Mouse (Mus musculus) kidney, postnatal 0 days (tissue): Measurements from ENCODE around the gene Scfd1. TPM values are rescaled to one million over a fixed set of nuclear protein-coding genes. Genes with fewer than 3 reads are reported as not detected.

Experiments used
- ATAC-seq: fragments of 200-750 bp; cut with Nextera tagmentation; replicated peaks from 2 replicates; pipeline ENCODE4 v1.8.0; 2017; ENCODE audit warnings: low read depth, moderate number of reproducible peaks, moderate TSS enrichment, moderate library complexity; ENCODE audit not compliant: low FRiP score
- DNase-seq: peaks from one replicate; pipeline ENCODE4 v3.0.0-alpha.2; 2016; ENCODE audit warnings: low spot score
- H3K27ac ChIP-seq: fragments of 300-500 bp; sonication (generic); 2 replicates; pipeline ENCODE4 v1.5.1; 2014; ENCODE audit warnings: mild to moderate bottlenecking
- H3K27me3 ChIP-seq: fragments of 300-500 bp; sonication (generic); 2 replicates; pipeline ENCODE4 v1.6.1; 2014; ENCODE audit warnings: low read length, mixed read lengths; ENCODE audit not compliant: insufficient read depth
- H3K36me3 ChIP-seq: fragments of 300-500 bp; sonication (generic); 2 replicates; pipeline ENCODE4 v1.6.1; 2014; ENCODE audit warnings: low read length, mixed read lengths; ENCODE audit not compliant: insufficient read depth
- H3K4me1 ChIP-seq: fragments of 300-500 bp; sonication (generic); replicated peaks from 2 replicates; pipeline ENCODE4 v1.6.1; 2014; ENCODE audit warnings: antibody characterized with exemption, low read length, mixed read lengths; ENCODE audit not compliant: insufficient read depth
- H3K4me2 ChIP-seq: fragments of 300-500 bp; sonication (generic); 2 replicates; pipeline ENCODE4 v1.6.1; 2014; ENCODE audit warnings: mild to moderate bottlenecking, low read length, moderate library complexity, mixed read lengths
- H3K4me3 ChIP-seq: fragments of 300-500 bp; sonication (generic); replicated peaks from 2 replicates; pipeline ENCODE4 v1.5.1; 2014; ENCODE audit warnings: low read depth, low read length
- H3K9ac ChIP-seq: fragments of 300-500 bp; sonication (generic); 2 replicates; pipeline ENCODE4 v1.6.1; 2014; ENCODE audit warnings: low read depth, low read length
- H3K9me3 ChIP-seq: fragments of 300-500 bp; sonication (generic); replicated peaks from 2 replicates; pipeline ENCODE4 v1.6.1; 2016; ENCODE audit warnings: low read length, inconsistent platforms, mixed read lengths
- CTCF ChIP-seq: IDR thresholded peaks from 2 replicates; pipeline ENCODE4 v1.5.1; 2016; ENCODE audit warnings: antibody characterized with exemption, low read depth, mild to moderate bottlenecking, moderate library complexity
- WGBS: fragments of 180-500 bp; shearing (Covaris S2); extraction: QIAGEN DNeasy Blood & Tissue Kit; methylation state at CpG from one replicate; pipeline ENCODE4 v1.1.7; 2014; 5-methylcytosine and 5-hydroxymethylcytosine counted together
- polyA plus RNA-seq: library from polyadenylated mRNA; unstranded; fragments of >200 nt; fragmentation: Nextera tagmentation; extraction: Ambion mirVana; gene quantifications from 2 replicates; pipeline ENCODE4 v1.2.1, GENCODE M21; 2015

The Scfd1 gene
- polyA plus RNA-seq, 1 experiment from 2014 or later, result 83.9 TPM

GRCm38 (mm10) chr12:51361294-51361693 lies 16.0 kb upstream of the Scfd1 start:
- no peaks in the 10 kb centered on the region for H3K27me3 ChIP-seq
- H3K36me3 ChIP-seq, result peaks cover 34% of the 10 kb centered on the region
- DNase-seq (no peak), ATAC-seq (no peak)
- H3K27ac ChIP-seq, result no peak overlapping the region
- no peak overlapping the region for H3K4me2 ChIP-seq
- no peaks in the 10 kb centered on the region for H3K9me3 ChIP-seq
- H3K4me1 ChIP-seq, result no peaks in the 10 kb centered on the region
- no peak overlapping the region for H3K9ac ChIP-seq
- no peak for TF ChIP-seq CTCF
- H3K4me3 ChIP-seq, result no peak overlapping the region

DNA sequence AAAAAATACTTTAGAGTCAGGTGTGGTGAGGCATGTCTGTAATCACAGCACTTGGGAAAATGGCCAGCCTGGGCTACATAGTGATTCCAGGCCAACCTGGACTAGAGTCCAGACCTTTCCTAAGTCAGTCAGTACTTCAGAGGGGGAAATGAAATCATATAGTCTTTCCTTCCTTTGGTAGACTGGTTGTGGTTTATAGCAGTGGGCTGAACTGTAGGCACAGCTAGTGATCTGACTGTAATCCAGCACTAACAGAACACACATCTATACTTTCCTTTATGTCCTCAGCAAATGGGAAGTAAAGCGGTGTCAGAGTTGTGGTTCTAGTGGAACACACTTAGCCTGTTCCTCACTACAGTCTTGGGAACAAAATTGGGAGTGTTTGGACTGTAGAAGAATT lies 14.4 kb upstream of the Scfd1 start:
- no peaks in the 10 kb centered on the region for H3K27me3 ChIP-seq
- WGBS, result 97% methylated on average over 1 of the region's 1 CpGs
- no peak overlapping the region for H3K27ac ChIP-seq
- H3K4me1 ChIP-seq, result no peaks in the 10 kb centered on the region
- H3K4me2 ChIP-seq, result no peak overlapping the region
- no peak for ATAC-seq
- no peak for DNase-seq
- H3K9me3 ChIP-seq, result no peaks in the 10 kb centered on the region
- peaks cover 34% of the 10 kb centered on the region for H3K36me3 ChIP-seq
- no peak overlapping the region for H3K9ac ChIP-seq
- no peak overlapping the region for H3K4me3 ChIP-seq
- no peak for TF ChIP-seq CTCF

DNA sequence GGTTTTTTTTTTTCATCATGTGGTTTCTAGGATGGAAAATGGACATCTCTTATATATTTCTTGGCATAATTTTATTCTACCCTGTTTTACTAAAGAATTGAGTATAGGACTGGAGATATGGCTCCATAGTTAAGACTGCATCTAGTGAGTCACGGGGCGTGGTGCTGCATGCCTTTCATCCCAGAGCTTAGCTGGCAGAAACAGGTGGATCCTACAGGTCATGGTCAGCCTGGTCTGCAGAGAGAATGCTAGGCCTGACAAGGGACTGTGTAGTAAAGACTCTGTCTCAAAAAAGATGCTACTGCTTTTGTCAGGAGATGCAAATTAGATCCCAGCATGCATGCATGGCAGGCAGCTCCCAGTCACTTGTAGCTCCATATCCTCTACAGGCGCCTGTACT lies 8.8 kb upstream of the Scfd1 start:
- DNase-seq, result no peak
- WGBS, result 100% methylated on average over 3 of the region's 3 CpGs
- no peak overlapping the region for H3K4me2 ChIP-seq
- no peaks in the 10 kb centered on the region for H3K27me3 ChIP-seq
- peaks cover 27% of the 10 kb centered on the region; the same call in 1 of the 2 replicates for H3K36me3 ChIP-seq
- no peak for TF ChIP-seq CTCF
- H3K27ac ChIP-seq, result no peak overlapping the region
- H3K9ac ChIP-seq, result no peak overlapping the region
- ATAC-seq, result no peak
- no peaks in the 10 kb centered on the region for H3K9me3 ChIP-seq
- no peaks in the 10 kb centered on the region for H3K4me1 ChIP-seq
- no peak overlapping the region for H3K4me3 ChIP-seq

DNA sequence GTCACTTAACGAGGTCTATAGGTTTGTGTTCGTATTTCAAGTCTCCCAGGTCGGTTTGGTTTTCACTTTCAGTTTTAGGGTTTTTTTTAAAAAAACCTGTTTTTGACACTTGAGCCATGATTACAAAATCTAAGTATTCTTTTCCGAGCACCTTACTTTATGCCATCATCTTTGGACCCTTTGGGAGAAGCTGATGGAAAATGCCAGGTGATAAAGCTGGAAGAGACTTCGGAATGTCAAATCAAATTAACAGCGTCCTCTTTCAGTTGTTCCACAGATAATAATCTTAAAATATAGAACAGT lies 529 bp downstream of the Scfd1 start:
- no peaks in the 10 kb centered on the region for H3K9me3 ChIP-seq
- H3K4me2 ChIP-seq, result peak overlapping the region; percentile 64
- peak overlapping the region; percentile 65 for H3K4me3 ChIP-seq
- peaks cover 4% of the 10 kb centered on the region; the same call in 1 of the 2 replicates for H3K36me3 ChIP-seq
- H3K27ac ChIP-seq, result peak overlapping the region; percentile 83; the same call in 1 of the 2 replicates
- DNase-seq (peak; percentile 3), ATAC-seq (no peak)
- WGBS, result 14% methylated on average over 6 of the region's 6 CpGs
- peak overlapping the region; percentile 78 for H3K9ac ChIP-seq
- no peak for TF ChIP-seq CTCF
- no peaks in the 10 kb centered on the region for H3K27me3 ChIP-seq
- no peaks in the 10 kb centered on the region for H3K4me1 ChIP-seq

DNA sequence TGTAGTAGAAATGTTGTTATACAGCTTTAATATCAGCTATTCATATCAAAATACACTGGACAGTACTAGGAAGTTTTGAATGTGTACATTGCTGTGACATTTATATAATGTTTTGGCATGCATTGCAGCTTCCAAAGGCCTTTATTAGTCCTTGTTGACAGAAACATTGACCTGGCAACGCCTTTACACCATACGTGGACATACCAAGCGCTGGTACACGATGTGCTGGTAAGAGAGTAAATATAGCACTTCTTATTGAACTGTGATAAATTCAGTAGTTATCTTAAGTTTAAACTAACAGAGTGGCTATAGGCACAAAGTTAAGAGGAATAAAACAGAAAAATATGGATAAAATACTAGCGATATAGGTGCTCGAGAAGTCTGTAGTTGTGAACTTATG lies 22.6 kb downstream of the Scfd1 start:
- TF ChIP-seq CTCF, result no peak
- Histone ChIP-seq H3K27me3 (no peaks in the 10 kb centered on the region), H3K4me1 (no peaks in the 10 kb centered on the region), H3K4me2 (no peak overlapping the region), H3K4me3 (no peak overlapping the region), H3K27ac (no peak overlapping the region), H3K9ac (no peak overlapping the region), H3K36me3 (peaks cover 44% of the 10 kb centered on the region), H3K9me3 (no peaks in the 10 kb centered on the region)
- ATAC-seq (no peak), DNase-seq (no peak)
- WGBS, result 94% methylated on average over 6 of the region's 6 CpGs

GRCm38 (mm10) chr12:51402060-51402698 lies 24.9 kb downstream of the Scfd1 start:
- Histone ChIP-seq H3K36me3 (peaks cover 33% of the 10 kb centered on the region), H3K4me1 (no peaks in the 10 kb centered on the region), H3K27ac (no peak overlapping the region), H3K27me3 (no peaks in the 10 kb centered on the region), H3K9ac (no peak overlapping the region), H3K9me3 (no peaks in the 10 kb centered on the region), H3K4me3 (no peak overlapping the region), H3K4me2 (no peak overlapping the region)
- no peak for ATAC-seq
- DNase-seq, result peak; percentile 70
- 68% methylated on average over 5 of the region's 5 CpGs for WGBS
- TF ChIP-seq CTCF, result peak; percentile 70
